Mouse (Mus musculus) frontal cortex, postnatal 14 days (tissue): Measurements from ENCODE around the gene Iqsec2.

Experiments
- DNase-seq, 2 experiments: peaks; one replicate each; pipeline ENCODE4 v3.0.0; 2022; ENCODE audit warnings: low spot score in 2 of 2

Iqsec2 gene

DNA sequence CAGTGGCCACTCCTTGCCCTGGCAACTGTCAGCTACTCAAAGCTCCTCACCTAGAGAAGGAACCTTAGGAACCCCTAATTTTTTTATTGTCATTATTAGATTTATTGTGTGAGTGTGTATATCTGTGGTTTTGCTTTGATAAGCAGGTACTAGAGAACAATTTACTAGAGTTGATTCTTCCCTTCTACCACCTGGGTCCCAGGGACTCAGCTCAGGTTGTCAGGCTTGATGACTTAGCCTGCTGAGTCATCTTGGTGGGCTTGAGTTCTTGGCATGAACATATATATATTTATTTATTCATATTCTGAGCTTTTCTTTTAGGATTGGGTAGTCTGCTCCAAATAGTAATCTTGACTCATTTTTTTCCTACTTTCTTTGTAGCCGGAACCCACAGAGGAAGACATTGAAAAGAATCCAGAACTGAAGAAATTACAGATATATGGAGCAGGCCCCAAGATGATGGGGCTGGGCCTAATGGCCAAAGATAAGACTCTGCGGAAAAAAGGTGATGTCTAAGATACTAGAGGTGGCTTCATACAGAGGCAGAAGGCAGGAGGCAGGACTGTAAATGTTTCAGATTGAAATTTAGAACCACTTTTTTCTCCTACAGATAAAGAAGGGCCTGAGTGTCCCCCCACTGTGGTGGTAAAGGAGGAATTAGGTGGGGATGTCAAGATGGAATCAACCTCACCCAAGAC is 100.6 kb downstream of the Iqsec2 start:
- DNase-seq = no peak

DNA sequence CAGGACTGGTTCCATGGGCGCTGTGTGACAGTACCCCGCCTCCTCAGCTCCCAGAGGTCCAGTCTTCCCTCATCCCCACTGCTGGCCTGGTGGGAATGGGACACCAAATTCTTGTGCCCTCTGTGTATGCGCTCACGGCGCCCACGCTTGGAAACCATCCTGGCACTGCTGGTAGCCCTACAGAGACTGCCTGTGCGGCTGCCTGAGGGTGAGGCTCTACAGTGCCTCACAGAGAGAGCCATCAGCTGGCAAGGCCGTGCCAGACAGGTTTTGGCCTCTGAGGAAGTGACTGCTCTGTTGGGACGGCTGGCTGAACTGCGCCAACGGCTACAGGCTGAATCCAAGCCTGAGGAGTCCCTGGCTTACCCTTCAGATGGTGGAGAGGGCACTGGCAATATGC is 127.1 kb downstream of the Iqsec2 start:
- DNase-seq = no peak
